Mouse (Mus musculus): ENCODE data around the gene Hist1h4c.

Hist1h4c gene

DNA sequence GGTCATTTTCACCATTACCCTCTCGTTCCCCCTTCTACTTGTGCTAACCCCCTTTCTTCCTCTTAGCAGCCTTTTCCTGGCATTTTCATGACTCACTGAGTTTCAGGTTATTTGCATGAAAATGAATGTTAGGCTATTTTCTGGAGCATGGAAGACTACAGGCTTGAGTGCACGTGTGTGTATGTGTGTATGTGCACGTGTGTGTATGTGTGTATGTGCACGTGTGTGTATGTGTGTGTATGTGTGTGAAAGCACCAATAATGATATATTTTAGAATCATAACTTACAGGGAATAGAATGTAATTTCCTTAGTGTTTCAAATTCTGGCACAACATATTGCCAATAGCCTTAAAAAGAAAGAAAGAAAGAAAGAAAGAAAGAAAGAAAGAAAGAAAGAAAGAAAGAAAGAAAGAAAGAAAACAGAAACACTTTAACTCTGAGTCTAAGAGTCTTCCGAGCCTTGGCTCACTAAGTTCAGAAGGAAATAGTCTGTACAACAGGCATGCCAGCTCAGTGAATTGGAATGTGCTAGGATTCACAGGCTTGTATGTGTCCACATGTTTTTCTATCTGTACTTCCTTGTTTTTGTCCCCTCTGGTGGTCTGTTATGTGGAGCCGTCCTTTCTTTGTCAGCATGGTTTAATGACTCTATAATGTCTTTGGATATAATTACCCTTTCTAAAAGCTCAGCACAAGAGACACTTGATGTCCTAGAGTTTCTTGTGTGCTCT lies 38.5 kb downstream of the Hist1h4c start:
- DNase-seq (ENCODE audit: low read depth, low spot score) = no peak
- Histone ChIP-seq H3K36me3 (ENCODE audit: control insufficient read depth, insufficient read depth, low read length, poor library complexity, severe bottlenecking) (no peaks in the 10 kb centered on the region), H3K27me3 (ENCODE audit: control insufficient read depth, insufficient read depth, low read length, poor library complexity, severe bottlenecking) (no peaks in the 10 kb centered on the region)

All from splenic B cell, adult 2 months (primary cell).